14 mouse cellular contexts compared by ENCODE assay signal in the genomic region with DNA sequence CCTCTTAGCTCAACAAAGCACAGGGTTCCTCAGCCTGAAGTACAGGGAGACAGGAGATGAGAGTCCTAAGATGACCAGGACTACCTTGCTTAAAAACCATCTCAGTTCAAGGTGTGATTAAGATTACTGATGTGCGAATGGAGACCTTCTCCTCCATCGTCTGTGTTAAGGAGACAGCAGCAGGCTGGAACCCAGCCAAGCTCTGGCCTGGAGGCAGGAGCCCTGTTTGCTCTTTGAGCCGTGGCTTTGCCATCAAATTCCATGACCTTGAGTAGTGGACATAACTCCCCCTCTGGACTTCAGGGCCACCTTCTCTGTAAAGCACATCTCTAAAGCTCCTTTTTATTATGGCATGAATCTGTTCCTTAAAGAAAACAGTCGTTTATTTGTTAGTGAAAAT. TPM values are rescaled to one million over a fixed set of nuclear protein-coding genes. Genes with fewer than 3 reads are reported as not detected.
DNase-seq lines count a peak whose midpoint lies in the region; ATAC-seq lines count a peak whose summit lies in the region.
"Had no signal": no experiment of that assay in that cellular context is flagged by ENCODE, and none has a peak within 500 bp of the region (broad histone marks: within the 10 kb centered on the region; RNA-seq: fewer than 3 reads in every experiment).

No protein-coding gene starts in this region.

- 36% methylated on average over 4 of the region's 4 CpGs for WGBS in kidney, embryonic 14.5 days

- peak; percentile 21 to 37 for DNase-seq in cerebellum, adult 18-20 months
- no peak for DNase-seq in cerebellum, adult 11 months
- DNase-seq in kidney, adult 11 months = peak; percentile 24
- DNase-seq in right cerebral cortex, postnatal 14 days = peak; percentile 28
- DNase-seq in right cerebral cortex, adult 2 months (ENCODE audit: low spot score in 2 of 2) = no peak
- peak; percentile 39 to 81 for DNase-seq in kidney, postnatal 36 days
- no peak for DNase-seq in thymus, postnatal 4 days
- DNase-seq: B cell, adult 2 months; lung, adult 18-20 months; thymus, postnatal 14 days had no signal

- H3K27ac ChIP-seq in kidney, embryonic 14.5 days (ENCODE audit: low read depth, low read length) = no peak overlapping the region
- H3K27ac ChIP-seq: hindbrain, embryonic 12.5 days; limb, embryonic 10.5 days; neural tube, embryonic 13.5 days had no signal

- no peak overlapping the region for H3K4me2 ChIP-seq in kidney, embryonic 14.5 days (replicated peaks; ENCODE audit: low read depth, low read length)
- H3K4me2 ChIP-seq: hindbrain, embryonic 12.5 days; neural tube, embryonic 13.5 days had no signal

- H3K9me3 ChIP-seq in kidney, embryonic 14.5 days (ENCODE audit: control insufficient read depth, low read length) = no peaks in the 10 kb centered on the region
- H3K9me3 ChIP-seq: hindbrain, embryonic 12.5 days; limb, embryonic 10.5 days; neural tube, embryonic 13.5 days had no signal

- peaks cover 30% of the 10 kb centered on the region for H3K4me1 ChIP-seq in kidney, embryonic 14.5 days (ENCODE audit: control insufficient read depth, insufficient read depth, low read length)

- no peak for ATAC-seq in kidney, embryonic 14.5 days (ENCODE audit: low FRiP score, low TSS enrichment)

- peaks cover 10% of the 10 kb centered on the region; the same call in 1 of the 2 replicates for H3K36me3 ChIP-seq in kidney, embryonic 14.5 days (ENCODE audit: control insufficient read depth, insufficient read depth, low read length)
- H3K36me3 ChIP-seq: hindbrain, embryonic 12.5 days; neural tube, embryonic 13.5 days had no signal

- no peak overlapping the region for H3K9ac ChIP-seq in kidney, embryonic 14.5 days (ENCODE audit: low read depth, low read length)
- H3K9ac ChIP-seq: hindbrain, embryonic 12.5 days; neural tube, embryonic 13.5 days had no signal

- H3K27me3 ChIP-seq in kidney, embryonic 14.5 days (ENCODE audit: control insufficient read depth, insufficient read depth, low read length) = no peaks in the 10 kb centered on the region
- H3K27me3 ChIP-seq: hindbrain, embryonic 12.5 days; neural tube, embryonic 13.5 days had no signal

- H3K4me3 ChIP-seq in kidney, embryonic 14.5 days (ENCODE audit: low read length) = no peak overlapping the region
- H3K4me3 ChIP-seq: hindbrain, embryonic 12.5 days; limb, embryonic 10.5 days; neural tube, embryonic 13.5 days had no signal

RNA-seq across cellular contexts. Expression of a gene that starts 2.0 kb away (rescaled TPM):
- polyA plus RNA-seq in kidney, embryonic 14.5 days (2014; fragmentation: Nextera tagmentation; extraction: Ambion mirVana) = 87.6 and 121 TPM in 2 replicates

RNA-seq across cellular contexts. Expression of a gene that starts 40.6 kb away (rescaled TPM):
- 6.5 and 11.3 TPM in 2 replicates for polyA plus RNA-seq in kidney, embryonic 14.5 days (2014; fragmentation: Nextera tagmentation; extraction: Ambion mirVana)

Comparison
In these comparisons a context has a peak if more than half of its experiments do, and no peak if none do; other contexts are left out.
1. DNase-seq: peak in cerebellum, adult 18-20 months (2 of 2), kidney, adult 11 months (single experiment), right cerebral cortex, postnatal 14 days (single experiment) and kidney, postnatal 36 days (2 of 2); none in cerebellum, adult 11 months (single experiment), right cerebral cortex, adult 2 months (0 of 2) and thymus, postnatal 4 days (single experiment).